Mouse (Mus musculus) stomach, embryonic 14.5 days (tissue): ENCODE measurements around the gene Tlk1. TPM values are rescaled to one million over a fixed set of nuclear protein-coding genes. Genes with fewer than 3 reads are reported as not detected.
"Not testable (repeated sequence)": the region's sequence is repeated elsewhere in the genome, so short reads cannot be mapped to it uniquely, and the experiment has no call there.

Experiments
- ATAC-seq: fragments of 200-750 bp; cut with Nextera tagmentation; 2 replicates; pipeline ENCODE4 v1.8.0; 2017; ENCODE audit warnings: low read depth, moderate TSS enrichment; ENCODE audit not compliant: insufficient number of reproducible peaks, insufficient read depth, low FRiP score
- H3K27ac ChIP-seq: fragments of 300-500 bp; sonication (generic); 2 replicates; pipeline ENCODE4 v1.5.1; 2014; ENCODE audit warnings: mild to moderate bottlenecking, low read length, moderate library complexity, mixed read lengths
- H3K27me3 ChIP-seq: fragments of 300-500 bp; sonication (generic); 2 replicates; pipeline ENCODE4 v1.6.1; 2014; ENCODE audit warnings: low read length, control low read depth, mixed read lengths; ENCODE audit not compliant: control insufficient read depth, insufficient read depth
- H3K36me3 ChIP-seq: fragments of 300-500 bp; sonication (generic); 2 replicates; pipeline ENCODE4 v1.6.1; 2014; ENCODE audit warnings: mild to moderate bottlenecking, control low read depth, low read length, moderate library complexity, mixed read lengths; ENCODE audit not compliant: control insufficient read depth, insufficient read depth
- H3K4me1 ChIP-seq: fragments of 300-500 bp; sonication (generic); 2 replicates; pipeline ENCODE4 v1.6.1; 2014; ENCODE audit warnings: low read length, control low read depth, mixed read lengths; ENCODE audit not compliant: control insufficient read depth, insufficient read depth
- H3K4me2 ChIP-seq: fragments of 300-500 bp; sonication (generic); replicated peaks from 2 replicates; pipeline ENCODE4 v1.6.1; 2014; ENCODE audit warnings: low read depth, low read length, control low read depth
- H3K4me3 ChIP-seq: fragments of 300-500 bp; sonication (generic); 2 replicates; pipeline ENCODE4 v1.5.1; 2014; ENCODE audit warnings: low read depth, low read length, control low read depth
- H3K9ac ChIP-seq: fragments of 300-500 bp; sonication (generic); replicated peaks from 2 replicates; pipeline ENCODE4 v1.6.1; 2014; ENCODE audit warnings: low read depth, mild to moderate bottlenecking, control low read depth, low read length, moderate library complexity, mixed read lengths
- H3K9me3 ChIP-seq: fragments of 300-500 bp; sonication (generic); 2 replicates; pipeline ENCODE4 v1.6.1; 2016; ENCODE audit warnings: low read depth, low read length, control low read depth; ENCODE audit not compliant: control insufficient read depth
- WGBS: fragments of 180-500 bp; shearing (Covaris S2); extraction: QIAGEN DNeasy Blood & Tissue Kit; methylation state at CpG from one replicate; pipeline ENCODE4 v1.1.7; 2014; 5-methylcytosine and 5-hydroxymethylcytosine counted together
- polyA plus RNA-seq: library from polyadenylated mRNA; unstranded; fragments of >200 nt; fragmentation: Nextera tagmentation; extraction: Ambion mirVana; gene quantifications from 2 replicates; pipeline ENCODE4 v1.2.1, GENCODE M21; 2014

Tlk1 gene
- polyA plus RNA-seq, 1 experiment from 2014 or later = 42.0 TPM

- 85% methylated on average over 2 of the region's 2 CpGs for WGBS
- Histone ChIP-seq H3K4me3 (no peak overlapping the region), H3K4me1 (peaks cover 6% of the 10 kb centered on the region; the same call in 1 of the 2 replicates), H3K27ac (no peak overlapping the region), H3K9me3 (no peaks in the 10 kb centered on the region), H3K9ac (no peak overlapping the region), H3K36me3 (no peaks in the 10 kb centered on the region), H3K4me2 (no peak overlapping the region), H3K27me3 (no peaks in the 10 kb centered on the region)
- ATAC-seq = no peak
Observed at GRCm38 (mm10) chr2:70816016-70816415, 9.5 kb downstream of the Tlk1 start.

- ATAC-seq = no peak
- no peaks in the 10 kb centered on the region for H3K36me3 ChIP-seq
- H3K27ac ChIP-seq = no peak overlapping the region
- H3K9ac ChIP-seq = no peak overlapping the region
- no peaks in the 10 kb centered on the region for H3K9me3 ChIP-seq
- peaks cover 8% of the 10 kb centered on the region; the same call in 1 of the 2 replicates for H3K4me1 ChIP-seq
- no peak overlapping the region for H3K4me2 ChIP-seq
- no peaks in the 10 kb centered on the region for H3K27me3 ChIP-seq
- no peak overlapping the region for H3K4me3 ChIP-seq
- 63% methylated on average over 4 of the region's 4 CpGs for WGBS
Observed at GRCm38 (mm10) chr2:70813608-70814007, 11.9 kb downstream of the Tlk1 start.

GRCm38 (mm10) chr2:70811476-70811875 is 14.1 kb downstream of the Tlk1 start:
- Histone ChIP-seq H3K27ac (no peak overlapping the region), H3K4me2 (no peak overlapping the region), H3K27me3 (no peaks in the 10 kb centered on the region), H3K4me1 (0 out of 2 replicates have a peak, but pooled peaks cover 6% of the 10 kb centered on the region), H3K9me3 (no peaks in the 10 kb centered on the region), H3K9ac (no peak overlapping the region), H3K4me3 (no peak overlapping the region), H3K36me3 (no peaks in the 10 kb centered on the region)
- 79% methylated on average over 3 of the region's 3 CpGs for WGBS
- no peak for ATAC-seq

- H3K4me3 ChIP-seq = no peak overlapping the region
- ATAC-seq = no peak
- H3K27ac ChIP-seq = no peak overlapping the region
- H3K9me3 ChIP-seq = no peaks in the 10 kb centered on the region
- no peak overlapping the region for H3K9ac ChIP-seq
- H3K4me1 ChIP-seq = 0 out of 2 replicates have a peak, but pooled peaks cover 6% of the 10 kb centered on the region
- no peak overlapping the region for H3K4me2 ChIP-seq
- 73% methylated on average over 3 of the region's 3 CpGs for WGBS
- H3K36me3 ChIP-seq = no peaks in the 10 kb centered on the region; the same call in 1 of the 2 replicates
- H3K27me3 ChIP-seq = no peaks in the 10 kb centered on the region
Observed at GRCm38 (mm10) chr2:70809921-70810320, 15.6 kb downstream of the Tlk1 start.

- Histone ChIP-seq H3K27me3 (no peaks in the 10 kb centered on the region), H3K9ac (no peak overlapping the region), H3K4me3 (no peak overlapping the region), H3K4me1 (0 out of 2 replicates have a peak, but pooled peaks cover 2% of the 10 kb centered on the region), H3K9me3 (no peaks in the 10 kb centered on the region), H3K4me2 (no peak overlapping the region), H3K27ac (no peak overlapping the region), H3K36me3 (no peaks in the 10 kb centered on the region; the same call in 1 of the 2 replicates)
- ATAC-seq = no peak
Observed at GRCm38 (mm10) chr2:70808681-70809080, 16.8 kb downstream of the Tlk1 start.

GRCm38 (mm10) chr2:70807678-70808077 is 17.9 kb downstream of the Tlk1 start:
- not testable (repeated sequence) for H3K4me2 ChIP-seq, H3K27ac ChIP-seq, ATAC-seq, H3K4me1 ChIP-seq, H3K9ac ChIP-seq, H3K4me3 ChIP-seq, H3K27me3 ChIP-seq, H3K9me3 ChIP-seq, H3K36me3 ChIP-seq
- 96% methylated on average over 3 of the region's 3 CpGs for WGBS

GRCm38 (mm10) chr2:70806020-70806419 is 19.5 kb downstream of the Tlk1 start:
- no peak for ATAC-seq
- Histone ChIP-seq H3K27ac (no peak overlapping the region), H3K9me3 (no peaks in the 10 kb centered on the region), H3K27me3 (no peaks in the 10 kb centered on the region), H3K4me3 (no peak overlapping the region), H3K4me2 (no peak overlapping the region), H3K36me3 (no peaks in the 10 kb centered on the region; the same call in 1 of the 2 replicates), H3K4me1 (0 out of 2 replicates have a peak, but pooled peaks cover 2% of the 10 kb centered on the region), H3K9ac (no peak overlapping the region)
- WGBS = 88% methylated on average over 5 of the region's 5 CpGs

- not testable (repeated sequence) for H3K4me1 ChIP-seq, H3K9ac ChIP-seq, H3K36me3 ChIP-seq, H3K4me2 ChIP-seq, H3K4me3 ChIP-seq, ATAC-seq, H3K27me3 ChIP-seq, H3K27ac ChIP-seq, H3K9me3 ChIP-seq
- 89% methylated on average over 4 of the region's 4 CpGs for WGBS
Observed at GRCm38 (mm10) chr2:70803696-70804095, 21.8 kb downstream of the Tlk1 start.

GRCm38 (mm10) chr2:70802658-70803057 is 22.9 kb downstream of the Tlk1 start:
- 0 out of 2 replicates have a peak, but pooled peaks cover 3% of the 10 kb centered on the region for H3K4me1 ChIP-seq
- H3K4me3 ChIP-seq = no peak overlapping the region
- H3K27ac ChIP-seq = no peak overlapping the region
- H3K27me3 ChIP-seq = no peaks in the 10 kb centered on the region
- H3K4me2 ChIP-seq = no peak overlapping the region
- H3K9me3 ChIP-seq = no peaks in the 10 kb centered on the region
- no peak for ATAC-seq
- WGBS = 45% methylated on average over 6 of the region's 6 CpGs
- no peak overlapping the region for H3K9ac ChIP-seq
- H3K36me3 ChIP-seq = no peaks in the 10 kb centered on the region; the same call in 1 of the 2 replicates
